Mouse (Mus musculus) stomach, embryonic 15.5 days (tissue): ENCODE data around the gene Hmg20a. TPM values are rescaled to one million over a fixed set of nuclear protein-coding genes. Genes with fewer than 3 reads are reported as not detected.

Source experiments
- ATAC-seq: fragments of 200-750 bp; cut with Nextera tagmentation; 2 replicates; pipeline ENCODE4 v1.8.0; 2017; ENCODE audit warnings: low read depth, moderate number of reproducible peaks, moderate TSS enrichment; ENCODE audit not compliant: insufficient read depth, low FRiP score
- H3K27ac ChIP-seq: fragments of 300-500 bp; sonication (generic); 2 replicates; pipeline ENCODE4 v1.5.1; 2015; ENCODE audit warnings: mild to moderate bottlenecking, inconsistent platforms
- H3K27me3 ChIP-seq: fragments of 300-500 bp; sonication (generic); replicated peaks from 2 replicates; pipeline ENCODE4 v1.6.1; 2015; ENCODE audit warnings: inconsistent platforms
- H3K36me3 ChIP-seq: fragments of 300-500 bp; sonication (generic); 2 replicates; pipeline ENCODE4 v1.6.1; 2015; ENCODE audit warnings: inconsistent platforms
- H3K4me1 ChIP-seq: fragments of 300-500 bp; sonication (generic); 2 replicates; pipeline ENCODE4 v1.6.1; 2015; ENCODE audit warnings: inconsistent platforms
- H3K4me2 ChIP-seq: fragments of 300-500 bp; sonication (generic); 2 replicates; pipeline ENCODE4 v1.6.1; 2015; ENCODE audit warnings: mild to moderate bottlenecking, inconsistent platforms
- H3K4me3 ChIP-seq: fragments of 300-500 bp; sonication (generic); replicated peaks from 2 replicates; pipeline ENCODE4 v1.5.1; 2015; ENCODE audit warnings: inconsistent platforms
- H3K9ac ChIP-seq: fragments of 300-500 bp; sonication (generic); 2 replicates; pipeline ENCODE4 v1.6.1; 2015; ENCODE audit warnings: inconsistent platforms
- H3K9me3 ChIP-seq: fragments of 300-500 bp; sonication (generic); 2 replicates; pipeline ENCODE4 v1.6.1; 2016; ENCODE audit warnings: inconsistent platforms
- WGBS: fragments of 180-500 bp; shearing (Covaris S2); methylation state at CpG from one replicate; pipeline ENCODE4 v1.1.7; 2015; 5-methylcytosine and 5-hydroxymethylcytosine counted together
- polyA plus RNA-seq: library from polyadenylated mRNA; unstranded; fragments of >200 nt; fragmentation: Nextera tagmentation; extraction: Ambion mirVana; gene quantifications from 2 replicates; pipeline ENCODE4 v1.2.1, GENCODE M21; 2015

Gene Hmg20a
- 44.4 and 48.6 TPM in 2 replicates for polyA plus RNA-seq

DNA sequence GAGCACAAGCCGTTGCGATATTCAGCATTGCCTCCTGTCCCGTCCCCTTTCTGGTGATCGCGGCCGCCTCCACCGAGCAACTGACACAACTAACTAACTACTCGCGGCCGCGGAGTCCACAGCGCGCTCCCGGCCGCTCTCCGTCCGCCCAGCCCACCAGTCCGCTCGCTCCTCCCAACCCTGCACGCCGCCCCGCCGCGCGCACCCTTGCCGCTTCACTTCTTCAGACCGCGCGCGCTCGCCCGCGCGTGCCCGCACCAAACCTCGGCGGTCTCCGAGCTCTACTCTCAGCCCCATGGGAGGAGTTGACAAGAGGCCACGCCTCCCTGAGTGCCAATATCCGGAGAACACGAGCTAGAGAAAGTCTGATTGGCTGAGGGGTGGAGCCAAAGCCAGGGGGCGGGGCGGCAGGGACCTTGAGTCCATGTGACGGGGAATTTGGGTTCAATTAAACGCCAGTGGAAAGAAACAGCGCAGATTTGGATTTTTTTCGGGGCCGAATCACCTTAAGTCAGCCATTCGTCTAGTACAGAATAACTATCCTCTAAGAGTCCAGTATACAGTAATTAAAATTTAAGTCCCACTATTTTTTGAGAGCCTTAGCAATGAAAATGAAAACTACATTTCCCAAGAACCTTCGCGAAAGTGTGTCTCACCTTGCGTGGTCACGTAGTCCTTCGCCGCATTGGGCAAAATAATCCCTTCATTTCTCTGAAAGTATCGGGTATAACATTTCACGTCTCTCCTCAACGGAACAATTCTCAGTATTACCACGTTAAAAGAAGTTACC lies at the start of gene Hmg20a, which contains the start of gene Peak1:
Hmg20a (plus strand) TSS at position 662 of the 790 bp plus-strand sequence.
Peak1 (minus strand) TSS at position 120 of the 790 bp plus-strand sequence.
- peak within 1 kb of the TSS; percentile 95 for H3K27ac ChIP-seq
- ATAC-seq, result peak; percentile 97
- WGBS, result under 1% methylated on average over 59 of the region's 59 CpGs
- no peaks in the 10 kb centered on the region for H3K27me3 ChIP-seq
- no peaks in the 10 kb centered on the region for H3K9me3 ChIP-seq
- H3K4me1 ChIP-seq, result 0 out of 2 replicates have a peak, but pooled peaks cover 7% of the 10 kb centered on the region
- H3K36me3 ChIP-seq, result no peaks in the 10 kb centered on the region
- H3K4me2 ChIP-seq, result peak within 1 kb of the TSS; percentile 64
- H3K4me3 ChIP-seq, result peak within 1 kb of the TSS; percentile 83
- peak within 1 kb of the TSS; percentile 78 for H3K9ac ChIP-seq

DNA sequence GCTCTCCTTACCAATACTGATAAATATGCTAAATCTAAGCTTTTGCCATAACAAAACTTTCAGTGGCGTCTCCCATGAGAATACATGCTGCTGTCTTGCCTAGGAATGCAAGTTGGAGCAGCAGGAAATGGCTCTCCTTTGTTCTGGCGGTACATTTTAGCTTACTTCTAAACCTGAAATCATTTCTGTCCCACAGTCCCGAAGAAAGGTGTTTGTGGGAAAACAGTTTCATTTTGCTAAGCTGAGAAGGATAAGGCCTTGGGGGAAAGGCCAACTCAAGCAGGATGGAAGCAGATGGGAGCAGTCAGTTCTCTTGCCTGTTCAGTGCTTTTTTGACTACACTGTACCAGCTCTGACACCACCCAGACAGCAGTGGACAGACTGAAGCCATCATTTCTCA lies 49.6 kb upstream of the Hmg20a start:
- no peak for ATAC-seq
- Histone ChIP-seq H3K9me3 (no peaks in the 10 kb centered on the region), H3K4me1 (peaks cover 11% of the 10 kb centered on the region; the same call in 1 of the 2 replicates), H3K4me3 (no peak overlapping the region), H3K4me2 (no peak overlapping the region), H3K36me3 (no peaks in the 10 kb centered on the region), H3K27ac (no peak overlapping the region; the same call in 1 of the 2 replicates), H3K27me3 (no peaks in the 10 kb centered on the region), H3K9ac (no peak overlapping the region)
- 41% methylated on average over 3 of the region's 3 CpGs for WGBS

DNA sequence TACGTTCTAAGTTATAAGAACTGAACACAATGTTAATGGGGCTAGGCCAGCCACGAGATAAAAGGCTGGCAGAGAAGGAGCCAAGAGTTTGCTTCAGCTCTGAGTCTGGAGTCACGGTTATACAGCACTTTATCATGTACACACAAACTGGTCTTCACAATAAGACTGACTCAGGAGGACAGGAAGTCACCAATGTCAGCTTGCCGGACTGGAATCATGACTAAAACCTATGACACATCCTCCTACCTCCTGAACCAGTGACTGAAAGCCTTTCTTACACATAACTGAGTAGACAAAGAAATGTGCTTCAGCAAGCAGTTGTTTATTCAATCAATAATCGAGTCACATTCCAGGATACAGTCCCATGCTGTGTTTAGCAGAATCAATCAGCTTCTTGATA lies 47.7 kb upstream of the Hmg20a start:
- peak; percentile 39; the same call in 1 of the 2 replicates for ATAC-seq
- WGBS, result 29% methylated on average over 5 of the region's 5 CpGs

DNA sequence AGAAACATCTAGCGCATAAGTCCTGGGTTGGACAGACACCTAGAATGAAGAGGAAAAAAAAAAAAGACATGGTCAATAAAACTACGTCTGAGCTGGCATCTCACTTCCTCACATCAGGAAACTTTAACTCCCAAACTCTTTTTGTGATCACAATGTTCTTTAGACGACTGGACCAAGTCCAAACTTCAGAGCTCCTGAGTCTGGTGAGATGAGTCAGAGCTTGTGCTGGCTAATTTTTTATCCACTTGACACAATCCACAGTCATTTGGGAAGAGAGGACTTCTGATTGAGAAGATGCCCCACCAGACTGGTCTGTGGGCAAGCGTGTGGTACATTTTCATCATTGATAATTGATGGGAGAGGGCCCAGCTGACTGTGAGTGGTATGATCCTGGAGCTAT lies 44.0 kb upstream of the Hmg20a start:
- Histone ChIP-seq H3K4me3 (no peak overlapping the region), H3K27me3 (no peaks in the 10 kb centered on the region), H3K9me3 (no peaks in the 10 kb centered on the region), H3K36me3 (no peaks in the 10 kb centered on the region), H3K27ac (no peak overlapping the region), H3K4me2 (no peak overlapping the region), H3K4me1 (peaks cover 11% of the 10 kb centered on the region; the same call in 1 of the 2 replicates), H3K9ac (no peak overlapping the region)
- no peak for ATAC-seq
- WGBS, result 49% methylated on average over 4 of the region's 4 CpGs

More for the DNA sequence above, 47.7 kb upstream of the Hmg20a start:
- Histone ChIP-seq H3K4me3 (no peak overlapping the region), H3K4me1 (peaks cover 11% of the 10 kb centered on the region; the same call in 1 of the 2 replicates), H3K9ac (no peak overlapping the region), H3K27me3 (no peaks in the 10 kb centered on the region), H3K36me3 (no peaks in the 10 kb centered on the region), H3K4me2 (no peak overlapping the region), H3K27ac (no peak overlapping the region; the same call in 1 of the 2 replicates), H3K9me3 (no peaks in the 10 kb centered on the region)

DNA sequence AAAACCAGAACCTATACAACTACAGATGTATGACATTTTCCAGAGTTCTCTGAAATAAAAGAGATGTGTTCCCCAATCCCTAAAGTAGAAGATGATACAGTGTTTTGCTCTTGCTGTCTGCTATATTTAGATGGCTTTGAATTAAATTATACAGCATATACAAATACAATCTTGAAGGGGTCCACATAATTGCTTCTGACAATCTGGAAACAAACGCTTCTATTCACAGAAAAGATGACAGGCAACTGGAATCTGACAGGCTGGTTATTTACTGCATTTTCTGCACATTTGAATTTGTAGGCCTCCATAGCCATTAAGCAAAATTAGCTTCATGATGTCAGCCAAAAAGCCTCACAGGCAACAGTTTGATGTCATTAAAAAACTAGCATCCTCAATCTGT lies 35.6 kb upstream of the Hmg20a start:
- 67% methylated on average over 1 of the region's 1 CpGs for WGBS
- no peak for ATAC-seq
- H3K9ac ChIP-seq, result no peak overlapping the region

DNA sequence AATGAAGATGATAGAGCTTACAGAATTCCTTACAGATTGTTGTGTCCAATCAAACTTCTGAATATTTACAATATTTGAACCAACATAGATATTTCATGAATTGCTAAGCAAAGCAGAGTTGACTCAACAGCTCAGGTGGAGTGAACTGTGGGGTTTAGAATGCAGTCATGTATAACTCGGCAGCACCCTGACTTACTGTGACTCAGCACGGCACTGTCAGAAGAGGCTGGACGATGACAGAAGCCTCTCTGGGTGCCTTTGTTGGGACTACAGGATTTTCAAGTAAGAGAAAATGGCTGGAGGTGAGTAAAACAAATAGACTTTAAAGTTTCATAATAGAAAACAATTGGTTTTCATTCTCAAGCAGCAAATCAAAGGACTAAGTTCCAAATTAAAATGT lies 25.6 kb upstream of the Hmg20a start:
- Histone ChIP-seq H3K27ac (no peak overlapping the region), H3K4me2 (no peak overlapping the region), H3K36me3 (no peaks in the 10 kb centered on the region), H3K27me3 (no peaks in the 10 kb centered on the region), H3K9me3 (no peaks in the 10 kb centered on the region), H3K4me1 (no peaks in the 10 kb centered on the region), H3K9ac (no peak overlapping the region), H3K4me3 (no peak overlapping the region)
- 64% methylated on average over 3 of the region's 3 CpGs for WGBS
- no peak for ATAC-seq

More for the DNA sequence above, 35.6 kb upstream of the Hmg20a start:
- no peak overlapping the region for H3K4me3 ChIP-seq
- no peaks in the 10 kb centered on the region for H3K4me1 ChIP-seq
- no peak overlapping the region for H3K4me2 ChIP-seq
- H3K9me3 ChIP-seq, result no peaks in the 10 kb centered on the region
- no peak overlapping the region; the same call in 1 of the 2 replicates for H3K27ac ChIP-seq
- H3K27me3 ChIP-seq, result no peaks in the 10 kb centered on the region
- no peaks in the 10 kb centered on the region for H3K36me3 ChIP-seq

DNA sequence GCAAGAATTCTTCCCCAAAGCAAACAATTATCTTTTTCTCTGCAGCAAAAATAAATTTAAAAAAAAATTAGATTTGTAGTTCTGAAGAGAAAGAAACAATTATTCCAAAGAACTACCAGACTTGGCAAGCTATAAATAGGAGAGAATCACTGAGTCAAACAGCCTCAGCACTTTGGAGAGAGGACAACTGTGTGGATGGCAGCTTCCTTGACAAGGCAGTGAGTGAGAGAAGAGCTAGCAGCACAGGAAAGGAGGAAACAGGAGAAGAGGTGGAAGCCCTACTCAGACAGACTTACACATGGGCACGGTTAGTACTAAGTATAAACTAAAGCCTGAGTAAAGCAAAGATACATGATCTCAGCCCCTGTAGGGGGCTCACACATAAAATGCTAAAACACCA lies 22.1 kb upstream of the Hmg20a start:
- H3K36me3 ChIP-seq, result no peaks in the 10 kb centered on the region
- no peak overlapping the region for H3K4me3 ChIP-seq
- H3K9me3 ChIP-seq, result no peaks in the 10 kb centered on the region
- no peak overlapping the region for H3K4me2 ChIP-seq
- no peaks in the 10 kb centered on the region for H3K4me1 ChIP-seq
- H3K27ac ChIP-seq, result no peak overlapping the region
- WGBS, result 48% methylated on average over 1 of the region's 1 CpGs
- no peak for ATAC-seq
- no peak overlapping the region for H3K9ac ChIP-seq
- no peaks in the 10 kb centered on the region for H3K27me3 ChIP-seq

DNA sequence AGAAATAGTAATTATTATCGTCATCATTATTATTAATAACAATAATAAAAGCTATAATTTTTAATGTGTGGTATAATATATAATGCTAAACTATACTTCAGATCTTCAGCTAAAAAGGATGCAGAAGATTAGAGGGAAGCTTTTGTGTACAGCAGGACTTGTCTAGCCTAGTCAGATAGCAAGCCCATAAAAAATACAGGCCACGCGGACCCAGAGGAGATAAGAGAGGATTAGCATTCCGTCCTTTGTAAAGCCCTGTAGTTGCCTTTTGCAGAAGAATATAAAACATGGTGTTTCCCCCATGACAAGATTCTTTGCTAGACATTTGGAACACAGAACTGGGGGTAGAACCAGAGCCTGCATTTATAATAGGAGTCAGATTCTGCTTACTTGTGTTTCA lies 13.8 kb upstream of the Hmg20a start:
- H3K9ac ChIP-seq, result no peak overlapping the region
- WGBS, result 61% methylated on average over 4 of the region's 4 CpGs
- no peak overlapping the region for H3K4me3 ChIP-seq
- H3K27ac ChIP-seq, result no peak overlapping the region
- H3K4me1 ChIP-seq, result no peaks in the 10 kb centered on the region
- H3K36me3 ChIP-seq, result no peaks in the 10 kb centered on the region
- no peak overlapping the region for H3K4me2 ChIP-seq
- no peaks in the 10 kb centered on the region for H3K9me3 ChIP-seq
- no peak for ATAC-seq
- no peaks in the 10 kb centered on the region for H3K27me3 ChIP-seq

DNA sequence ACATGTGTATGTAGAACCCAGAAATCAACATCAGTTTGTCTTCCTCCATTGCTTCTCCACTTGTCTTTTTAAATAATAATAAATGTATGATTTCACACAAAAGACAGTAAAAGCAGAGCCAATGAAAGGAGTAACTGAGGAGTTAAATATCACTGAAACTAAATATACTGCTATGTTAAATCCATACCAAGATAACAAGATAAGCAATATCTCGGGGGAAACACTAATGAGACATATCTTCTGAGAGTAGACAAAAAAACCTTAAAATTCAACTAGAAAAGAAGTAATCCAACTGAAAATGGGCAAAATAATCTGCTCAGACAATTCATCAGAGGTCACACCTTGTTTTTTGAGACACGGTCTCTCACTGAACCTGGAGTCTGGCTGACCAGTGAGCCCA lies 8.5 kb upstream of the Hmg20a start:
- no peak overlapping the region for H3K27ac ChIP-seq
- no peaks in the 10 kb centered on the region for H3K9me3 ChIP-seq
- 76% methylated on average over 2 of the region's 2 CpGs for WGBS
- 0 out of 2 replicates have a peak, but pooled peaks cover under 1% of the 10 kb centered on the region for H3K4me1 ChIP-seq
- no peak for ATAC-seq
- no peak overlapping the region for H3K9ac ChIP-seq
- H3K27me3 ChIP-seq, result no peaks in the 10 kb centered on the region
- H3K36me3 ChIP-seq, result no peaks in the 10 kb centered on the region
- no peak overlapping the region for H3K4me3 ChIP-seq
- H3K4me2 ChIP-seq, result no peak overlapping the region

DNA sequence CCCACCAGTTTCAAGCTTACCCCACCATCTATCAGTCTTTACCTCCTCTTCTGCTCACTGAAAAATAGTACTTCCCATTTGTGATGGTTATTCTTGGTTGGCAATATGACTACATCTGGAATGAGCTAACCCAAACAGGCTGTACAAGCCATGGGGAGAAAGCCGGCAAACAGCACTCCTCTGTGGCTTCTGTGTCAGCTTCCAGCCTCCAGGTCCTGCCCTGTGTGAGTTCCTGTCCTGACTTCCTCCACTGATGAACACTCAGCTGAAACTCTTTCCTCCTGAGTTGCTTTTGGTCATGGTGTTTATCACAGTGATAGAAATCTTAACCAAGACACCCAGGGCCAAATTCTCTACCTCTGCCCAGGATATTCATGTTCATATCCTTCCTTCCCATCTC lies 5.7 kb upstream of the Hmg20a start:
- Histone ChIP-seq H3K36me3 (no peaks in the 10 kb centered on the region), H3K27me3 (no peaks in the 10 kb centered on the region), H3K9me3 (no peaks in the 10 kb centered on the region), H3K4me2 (no peak overlapping the region), H3K27ac (no peak overlapping the region), H3K4me3 (no peak overlapping the region), H3K9ac (no peak overlapping the region), H3K4me1 (0 out of 2 replicates have a peak, but pooled peaks cover 7% of the 10 kb centered on the region)
- 71% methylated on average over 1 of the region's 1 CpGs for WGBS
- ATAC-seq, result no peak

DNA sequence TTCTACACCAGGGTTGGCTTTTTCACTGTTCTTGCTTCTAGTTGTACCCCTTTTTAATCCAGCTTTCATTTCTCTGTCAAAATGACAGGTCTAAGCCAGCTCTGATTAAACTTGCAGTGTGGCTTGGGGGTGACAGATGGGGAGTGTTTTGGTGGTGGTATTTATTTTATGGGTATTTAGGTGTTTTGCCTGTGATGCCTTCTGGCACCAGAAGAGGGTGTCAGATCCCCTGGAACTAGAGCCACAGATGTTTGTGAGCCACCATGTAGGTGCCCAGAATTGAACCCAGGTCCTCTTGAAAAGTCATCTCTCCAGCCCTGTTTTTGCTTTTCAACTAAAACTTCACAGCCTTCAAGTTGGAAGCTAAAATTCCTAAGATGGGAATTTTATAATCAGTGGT lies 4.1 kb upstream of the Hmg20a start:
- Histone ChIP-seq H3K27me3 (no peaks in the 10 kb centered on the region), H3K9me3 (no peaks in the 10 kb centered on the region), H3K4me1 (0 out of 2 replicates have a peak, but pooled peaks cover 7% of the 10 kb centered on the region), H3K4me3 (no peak overlapping the region), H3K4me2 (no peak overlapping the region), H3K36me3 (no peaks in the 10 kb centered on the region), H3K9ac (no peak overlapping the region), H3K27ac (no peak overlapping the region)
- no peak for ATAC-seq

DNA sequence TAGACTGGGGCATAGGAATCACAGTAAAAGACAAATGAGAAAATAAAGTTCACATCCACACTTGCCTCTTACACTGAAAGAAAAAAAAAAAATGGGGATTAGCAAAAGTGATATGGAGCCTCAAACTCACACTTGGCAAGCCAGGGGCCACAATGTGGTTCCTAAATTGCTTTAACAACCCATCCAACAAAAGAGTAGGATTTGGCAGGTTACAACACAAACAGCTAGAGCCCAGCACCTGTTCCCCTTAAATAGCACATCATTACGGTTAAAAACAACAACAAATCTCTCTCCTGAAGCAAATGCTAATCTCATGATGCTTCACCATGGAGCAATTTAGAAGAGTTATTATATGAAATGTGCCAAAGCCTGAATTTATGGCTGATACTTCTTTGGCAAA lies 3.0 kb upstream of the Hmg20a start:
- Histone ChIP-seq H3K4me2 (peak overlapping the region; percentile 19; the same call in 1 of the 2 replicates), H3K27ac (no peak overlapping the region), H3K27me3 (no peaks in the 10 kb centered on the region), H3K4me1 (0 out of 2 replicates have a peak, but pooled peaks cover 7% of the 10 kb centered on the region), H3K4me3 (no peak overlapping the region), H3K36me3 (no peaks in the 10 kb centered on the region), H3K9me3 (no peaks in the 10 kb centered on the region), H3K9ac (no peak overlapping the region)
- WGBS, result 78% methylated on average over 1 of the region's 1 CpGs
- no peak for ATAC-seq
